Mouse (Mus musculus) yolk sac, embryonic 10.5 days (tissue): ENCODE data around the gene Rdh1.
"Not testable (repeated sequence)": the region's sequence is repeated elsewhere in the genome, so short reads cannot be mapped to it uniquely, and the experiment has no call there.

ENCODE experiments used
- DNase-seq: peaks from one replicate; pipeline ENCODE4 v3.0.0-alpha.2; 2017; ENCODE audit warnings: low spot score

The Rdh1 gene

GRCm38 (mm10) chr10:127748847-127749612 is 10.5 kb upstream of the Rdh1 start:
- DNase-seq = peak; percentile 72

DNA sequence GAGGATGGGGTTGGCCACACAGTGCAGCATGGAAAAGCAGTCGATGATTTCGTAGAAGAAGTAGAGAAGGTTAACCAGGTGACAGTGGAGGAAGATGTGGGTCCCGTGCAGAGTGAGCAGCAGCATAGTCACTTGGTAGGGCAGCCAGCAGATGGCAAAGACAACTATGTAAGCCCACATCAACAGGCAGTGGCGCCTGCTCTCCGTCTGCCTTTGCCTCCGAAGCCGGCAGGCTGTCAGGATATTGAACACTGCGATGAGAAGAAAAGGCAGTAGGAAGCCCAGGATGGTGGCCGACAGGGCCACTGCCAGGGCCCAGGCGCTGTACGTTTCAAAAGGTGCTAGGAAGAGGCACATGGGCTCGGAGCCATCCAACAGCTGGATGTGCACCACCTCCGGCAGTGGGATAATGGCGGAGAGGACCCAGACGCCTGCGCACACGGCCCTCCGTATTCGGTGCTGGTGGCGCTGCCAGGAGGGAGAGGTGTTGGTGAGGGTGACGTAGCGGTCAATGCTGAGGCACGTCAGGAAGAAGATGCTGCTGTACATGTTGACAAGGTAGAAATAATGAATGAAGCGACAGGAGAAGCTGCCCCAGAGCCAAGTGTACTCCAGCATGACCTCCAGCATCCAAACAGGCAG is 9.3 kb upstream of the Rdh1 start:
- no peak for DNase-seq

DNA sequence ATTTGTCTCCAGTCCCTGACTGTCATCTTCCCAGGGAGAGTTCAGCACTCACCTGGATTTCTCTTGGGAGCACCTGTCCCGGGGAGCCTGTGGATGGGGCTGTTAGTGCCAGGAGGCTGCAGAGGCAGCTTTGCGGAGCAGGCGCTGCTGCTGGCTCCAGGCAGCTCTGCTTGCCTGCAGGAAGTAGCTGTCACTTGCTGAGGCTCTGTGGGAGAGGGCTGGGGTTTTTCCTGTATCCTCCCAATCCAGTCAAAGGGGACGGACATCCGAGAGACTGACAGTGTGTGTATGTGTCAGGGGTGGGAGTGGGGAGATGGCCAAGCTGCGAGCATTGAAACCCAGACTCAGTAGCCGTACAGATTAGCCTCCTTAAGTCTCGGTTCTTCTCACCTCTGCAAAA is 8.0 kb upstream of the Rdh1 start, which contains the start of gene Gpr182:
Gene Gpr182, minus strand, starts transcription at position 185 of the 400 bp plus-strand sequence.
- no peak for DNase-seq

GRCm38 (mm10) chr10:127754566-127755166 is 4.9 kb upstream of the Rdh1 start:
- no peak for DNase-seq

GRCm38 (mm10) chr10:127755246-127755645 is 4.3 kb upstream of the Rdh1 start:
- no peak for DNase-seq

GRCm38 (mm10) chr10:127755770-127756468 is 3.6 kb upstream of the Rdh1 start:
- DNase-seq = no peak

GRCm38 (mm10) chr10:127762926-127763325 is 3.4 kb downstream of the Rdh1 start:
- DNase-seq = not testable (repeated sequence)

- peak; percentile 58 for DNase-seq
Measured at GRCm38 (mm10) chr10:127763914-127764680, 4.6 kb downstream of the Rdh1 start.

- no peak for DNase-seq
Measured at GRCm38 (mm10) chr10:127766564-127766963, 7.0 kb downstream of the Rdh1 start.

- no peak for DNase-seq
Measured at GRCm38 (mm10) chr10:127776011-127776410, 16.5 kb downstream of the Rdh1 start, which contains the start of gene Rdh9. Rdh9 (plus strand) TSS chr10:127776386.

GRCm38 (mm10) chr10:127782321-127782720 is 22.8 kb downstream of the Rdh1 start:
- not testable (repeated sequence) for DNase-seq

DNA sequence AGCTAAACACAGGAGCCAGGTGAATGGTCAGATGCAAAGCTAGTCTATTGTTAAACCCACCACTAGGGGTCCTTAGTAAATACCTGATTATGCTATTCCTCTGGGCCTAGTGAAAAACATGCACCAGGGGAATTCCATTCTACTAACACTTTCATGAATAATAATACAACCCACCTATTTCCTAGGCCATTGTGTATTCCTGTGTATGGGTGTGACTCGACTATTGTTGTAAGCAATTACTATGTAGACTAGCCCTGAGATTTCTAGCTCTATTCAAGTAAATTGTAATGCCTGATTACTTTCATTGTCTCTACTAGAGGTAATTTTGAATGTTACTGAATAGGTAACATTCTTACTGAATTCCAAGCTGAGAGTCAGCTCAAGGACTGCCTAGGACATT is 25.9 kb downstream of the Rdh1 start:
- DNase-seq = not testable (repeated sequence)

GRCm38 (mm10) chr10:127799295-127799694 is 39.8 kb downstream of the Rdh1 start:
- DNase-seq = peak; percentile 24

- no peak for DNase-seq
Measured at GRCm38 (mm10) chr10:127800891-127801290, 41.4 kb downstream of the Rdh1 start, which contains the start of gene Rdh16. Rdh16 (plus strand) TSS chr10:127801152.

DNA sequence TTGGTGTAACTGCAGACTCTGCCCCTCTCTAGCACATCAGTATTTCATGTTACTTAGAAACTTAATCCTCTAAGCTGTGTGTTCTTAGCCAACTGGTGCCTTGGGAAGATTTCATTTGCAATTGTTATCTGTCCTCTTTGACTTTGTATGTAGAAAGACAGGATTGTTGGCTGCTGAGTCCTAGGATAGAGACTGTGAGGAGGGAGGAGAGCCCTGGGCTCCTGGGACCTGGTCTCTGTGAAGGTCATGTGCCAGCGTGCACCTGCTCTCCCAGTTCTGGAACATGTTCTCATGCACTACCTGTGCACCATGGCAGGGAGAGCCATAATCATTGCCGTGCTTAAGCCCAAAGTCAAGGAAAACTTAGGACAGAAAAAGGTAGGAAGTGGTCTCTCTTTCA is 42.1 kb downstream of the Rdh1 start:
- no peak for DNase-seq

- no peak for DNase-seq
Measured at GRCm38 (mm10) chr10:127802236-127802635, 42.7 kb downstream of the Rdh1 start.

- no peak for DNase-seq
Measured at GRCm38 (mm10) chr10:127804416-127804815, 44.9 kb downstream of the Rdh1 start.

DNA sequence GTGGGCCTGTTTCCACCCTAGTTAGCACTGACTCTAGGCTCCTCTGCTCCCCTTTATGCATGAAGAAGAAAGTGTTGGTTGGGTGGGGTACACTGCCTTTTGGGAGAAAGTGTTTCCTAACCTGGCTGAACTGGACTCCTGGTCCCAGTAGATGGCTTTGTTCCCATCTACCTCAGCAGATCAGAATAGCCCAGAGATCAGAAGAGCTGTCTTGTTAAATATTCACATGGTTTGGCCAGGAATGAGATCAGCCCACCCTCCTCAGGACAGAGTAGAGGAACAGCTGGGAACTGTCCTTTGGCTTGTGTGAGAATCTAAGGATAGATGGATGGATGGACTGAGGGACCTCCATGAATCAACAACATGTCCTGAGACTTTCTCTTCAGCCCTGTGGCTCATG is 56.4 kb downstream of the Rdh1 start:
- no peak for DNase-seq

- not testable (repeated sequence) for DNase-seq
Measured at GRCm38 (mm10) chr10:127817268-127817910, 57.9 kb downstream of the Rdh1 start.
